16 mouse cellular contexts compared by ENCODE assay signal in the genomic region with DNA sequence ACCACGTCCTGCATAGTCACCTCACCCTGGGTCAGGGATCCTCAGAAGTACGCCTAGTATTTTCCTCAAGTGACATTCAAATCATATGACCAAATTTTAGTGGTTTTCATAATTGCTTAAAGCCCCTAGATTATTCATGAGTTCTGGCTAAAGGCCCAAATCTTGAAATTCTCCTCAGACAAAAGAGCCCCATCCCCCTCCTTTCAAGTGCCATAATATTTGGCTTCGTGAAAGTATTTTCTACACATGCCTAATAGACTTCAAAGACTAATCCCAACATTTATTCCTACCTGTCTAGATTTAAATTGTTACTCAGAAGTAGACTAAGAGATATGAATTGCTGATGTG.
A peak's percentile ranks its signal among the peaks of the same experiment; 100 is the strongest.
DNase-seq lines count a peak whose midpoint lies in the region; ATAC-seq and TF ChIP-seq lines count a peak whose summit lies in the region.
"Had no signal": no experiment of that assay in that cellular context is flagged by ENCODE, and none has a peak within 500 bp of the region (broad histone marks: within the 10 kb centered on the region; RNA-seq: fewer than 3 reads in every experiment).

No protein-coding gene starts in this region.

- no peaks in the 10 kb centered on the region for H3K36me3 ChIP-seq in heart, embryonic 13.5 days
- H3K36me3 ChIP-seq in liver, postnatal 0 days (replicated peaks; ENCODE audit: insufficient read depth, low read length): no peaks in the 10 kb centered on the region
- no peaks in the 10 kb centered on the region for H3K36me3 ChIP-seq in forebrain, embryonic 15.5 days
- H3K36me3 ChIP-seq: embryonic facial prominence, embryonic 13.5 days; kidney, embryonic 15.5 days; stomach, embryonic 15.5 days had no signal

- H3K9me3 ChIP-seq in heart, embryonic 13.5 days: no peaks in the 10 kb centered on the region
- H3K9me3 ChIP-seq in liver, postnatal 0 days (ENCODE audit: low read length): no peaks in the 10 kb centered on the region
- H3K9me3 ChIP-seq in forebrain, embryonic 15.5 days: no peaks in the 10 kb centered on the region
- H3K9me3 ChIP-seq: embryonic facial prominence, embryonic 13.5 days; kidney, embryonic 15.5 days; stomach, embryonic 15.5 days had no signal

- H3K9ac ChIP-seq in heart, embryonic 13.5 days: no peak overlapping the region
- H3K9ac ChIP-seq in liver, postnatal 0 days (replicated peaks): no peak overlapping the region
- H3K9ac ChIP-seq in forebrain, embryonic 15.5 days (replicated peaks): no peak overlapping the region
- H3K9ac ChIP-seq: embryonic facial prominence, embryonic 13.5 days; kidney, embryonic 15.5 days; stomach, embryonic 15.5 days had no signal

- TF ChIP-seq EP300 in liver, postnatal 0 days (IDR thresholded peaks at IDR 0.05; ENCODE audit: low read depth): no peak

- no peak for DNase-seq in heart, adult 9 months (ENCODE audit: low spot score in 2 of 2)
- DNase-seq in liver, postnatal 0 days: no peak
- DNase-seq in liver (no peak), 416B (ENCODE audit: low read depth) (peak; percentile 78)
- no peak for DNase-seq in T-cell, adult 2 months (ENCODE audit: low spot score)
- DNase-seq: cerebellum, adult 9-10 months; heart, adult 11 months; layer of hippocampus, postnatal 36 days; spleen, adult 18-20 months had no signal

- ATAC-seq in heart, embryonic 13.5 days (ENCODE audit: extremely low read depth, insufficient number of reproducible peaks, low FRiP score, low TSS enrichment): no peak
- ATAC-seq in liver, postnatal 0 days: no peak
- no peak for ATAC-seq in forebrain, embryonic 15.5 days (replicated peaks)

- whole genome bisulfite sequencing in heart, embryonic 13.5 days: 73% methylated on average over 3 of the region's 3 CpGs
- WGBS in liver, postnatal 0 days (ENCODE audit: insufficient replicate concordance): 63% methylated on average over 3 of the region's 3 CpGs
- 34% methylated on average over 3 of the region's 3 CpGs for WGBS in forebrain, embryonic 15.5 days

- H3K4me1 ChIP-seq in heart, embryonic 13.5 days: peaks cover 62% of the 10 kb centered on the region
- H3K4me1 ChIP-seq in liver, postnatal 0 days (ENCODE audit: insufficient read depth): peaks cover 25% of the 10 kb centered on the region; the same call in 1 of the 2 replicates
- peaks cover 61% of the 10 kb centered on the region for H3K4me1 ChIP-seq in forebrain, embryonic 15.5 days

- H3K27ac ChIP-seq in heart, embryonic 13.5 days (replicated peaks): 0 out of 2 replicates have a peak overlapping the region, but pooled peaks have one; percentile 3
- peak overlapping the region; percentile 5; the same call in 1 of the 2 replicates for H3K27ac ChIP-seq in liver, postnatal 0 days (ENCODE audit: low read depth)
- H3K27ac ChIP-seq in forebrain, embryonic 15.5 days (replicated peaks): peak overlapping the region; percentile 70
- H3K27ac ChIP-seq: embryonic facial prominence, embryonic 13.5 days; kidney, embryonic 15.5 days had no signal

- H3K4me2 ChIP-seq in heart, embryonic 13.5 days: no peak overlapping the region
- no peak overlapping the region for H3K4me2 ChIP-seq in liver, postnatal 0 days (ENCODE audit: low read depth, low read length)
- no peak overlapping the region for H3K4me2 ChIP-seq in forebrain, embryonic 15.5 days (replicated peaks)
- H3K4me2 ChIP-seq: embryonic facial prominence, embryonic 13.5 days; kidney, embryonic 15.5 days; liver, embryonic 11.5 days; stomach, embryonic 15.5 days had no signal

- TF ChIP-seq CTCF in liver, postnatal 0 days (IDR thresholded peaks at IDR 0.05; ENCODE audit: low read depth): no peak

- no peak overlapping the region for H3K4me3 ChIP-seq in heart, embryonic 13.5 days
- H3K4me3 ChIP-seq in liver, postnatal 0 days (ENCODE audit: low read depth, low read length): no peak overlapping the region
- H3K4me3 ChIP-seq in forebrain, embryonic 15.5 days: no peak overlapping the region
- H3K4me3 ChIP-seq: embryonic facial prominence, embryonic 13.5 days; kidney, embryonic 15.5 days; myocyte; stomach, embryonic 15.5 days had no signal

- H3K27me3 ChIP-seq in heart, embryonic 13.5 days (replicated peaks): no peaks in the 10 kb centered on the region
- H3K27me3 ChIP-seq in liver, postnatal 0 days (ENCODE audit: insufficient read depth, low read length): no peaks in the 10 kb centered on the region
- no peaks in the 10 kb centered on the region for H3K27me3 ChIP-seq in forebrain, embryonic 15.5 days
- H3K27me3 ChIP-seq: embryonic facial prominence, embryonic 13.5 days; kidney, embryonic 15.5 days; stomach, embryonic 15.5 days had no signal

Comparison
In these comparisons a context has a peak if more than half of its experiments do, and no peak if none do; other contexts are left out.
1. H3K27ac ChIP-seq: peak in every context shown above with its lines; median percentile 70 in forebrain, embryonic 15.5 days; 5 in liver, postnatal 0 days; 3 in heart, embryonic 13.5 days.